Mouse (Mus musculus): ENCODE results near the gene Apobec3.
"Not testable (repeated sequence)": the region's sequence is repeated elsewhere in the genome, so short reads cannot be mapped to it uniquely, and the experiment has no call there.

The Apobec3 gene

GRCm38 (mm10) chr15:79927637-79928122, 36.2 kb downstream of the Apobec3 start:
- ATAC-seq (ENCODE audit: low TSS enrichment) = peak; percentile 77

- no peak for ATAC-seq (ENCODE audit: low TSS enrichment)
These were observed 36.9 kb downstream of the Apobec3 start for GRCm38 (mm10) chr15:79928316-79928715.

GRCm38 (mm10) chr15:79928736-79929135, 37.3 kb downstream of the Apobec3 start:
- no peak for ATAC-seq (ENCODE audit: low TSS enrichment)

- ATAC-seq (ENCODE audit: low TSS enrichment) = no peak
These were observed 38.3 kb downstream of the Apobec3 start for GRCm38 (mm10) chr15:79929734-79930133.

- ATAC-seq (ENCODE audit: low TSS enrichment) = no peak
These were observed 40.2 kb downstream of the Apobec3 start for GRCm38 (mm10) chr15:79931496-79932141.

GRCm38 (mm10) chr15:79932323-79932987, 41.0 kb downstream of the Apobec3 start:
- peak; percentile 68 for ATAC-seq (ENCODE audit: low TSS enrichment)

GRCm38 (mm10) chr15:79933052-79933669, 41.7 kb downstream of the Apobec3 start:
- peak; percentile 2; the same call in 1 of the 2 replicates for ATAC-seq (ENCODE audit: low TSS enrichment)

- ATAC-seq (ENCODE audit: low TSS enrichment) = no peak
These were observed 42.4 kb downstream of the Apobec3 start for GRCm38 (mm10) chr15:79933670-79934514.

- ATAC-seq (ENCODE audit: low TSS enrichment) = no peak
These were observed 43.3 kb downstream of the Apobec3 start for GRCm38 (mm10) chr15:79934776-79935175.

- ATAC-seq (ENCODE audit: low TSS enrichment) = no peak
These were observed 44.4 kb downstream of the Apobec3 start for GRCm38 (mm10) chr15:79935654-79936373.

- no peak for ATAC-seq (ENCODE audit: low TSS enrichment)
These were observed 44.9 kb downstream of the Apobec3 start for GRCm38 (mm10) chr15:79936374-79936751.

GRCm38 (mm10) chr15:79939020-79939419, 47.6 kb downstream of the Apobec3 start:
- no peak for ATAC-seq (ENCODE audit: low TSS enrichment)

- ATAC-seq (ENCODE audit: low TSS enrichment) = not testable (repeated sequence)
These were observed 48.0 kb downstream of the Apobec3 start for GRCm38 (mm10) chr15:79939501-79939900.

GRCm38 (mm10) chr15:79939913-79940312, 48.5 kb downstream of the Apobec3 start:
- no peak for ATAC-seq (ENCODE audit: low TSS enrichment)

- peak; percentile 38; the same call in 1 of the 2 replicates for ATAC-seq (ENCODE audit: low TSS enrichment)
These were observed 49.5 kb downstream of the Apobec3 start for GRCm38 (mm10) chr15:79940932-79941331.

- ATAC-seq (ENCODE audit: low TSS enrichment) = no peak
These were observed 51.1 kb downstream of the Apobec3 start for GRCm38 (mm10) chr15:79942541-79942940.

- ATAC-seq (ENCODE audit: low TSS enrichment) = no peak
These were observed 52.1 kb downstream of the Apobec3 start for GRCm38 (mm10) chr15:79943584-79943983.

- ATAC-seq (ENCODE audit: low TSS enrichment) = no peak
These were observed 53.5 kb downstream of the Apobec3 start for GRCm38 (mm10) chr15:79944948-79945347.

- peak; percentile 79 for ATAC-seq (ENCODE audit: low TSS enrichment)
These were observed 54.6 kb downstream of the Apobec3 start for GRCm38 (mm10) chr15:79946022-79946421.

GRCm38 (mm10) chr15:79946790-79947189, 55.3 kb downstream of the Apobec3 start:
- no peak for ATAC-seq (ENCODE audit: low TSS enrichment)

- no peak for ATAC-seq (ENCODE audit: low TSS enrichment)
These were observed 56.2 kb downstream of the Apobec3 start for GRCm38 (mm10) chr15:79947681-79948080.

All from frontal cortex, adult (tissue).